Mouse (Mus musculus): Measurements from ENCODE around the gene Jazf1. TPM values are rescaled to one million over a fixed set of nuclear protein-coding genes. Genes with fewer than 3 reads are reported as not detected.
A peak's percentile ranks its signal among the peaks of the same experiment; 100 is the strongest.

The Jazf1 gene
- polyA plus RNA-seq, 1 experiment from 2014 or later, result 10.0 TPM

DNA sequence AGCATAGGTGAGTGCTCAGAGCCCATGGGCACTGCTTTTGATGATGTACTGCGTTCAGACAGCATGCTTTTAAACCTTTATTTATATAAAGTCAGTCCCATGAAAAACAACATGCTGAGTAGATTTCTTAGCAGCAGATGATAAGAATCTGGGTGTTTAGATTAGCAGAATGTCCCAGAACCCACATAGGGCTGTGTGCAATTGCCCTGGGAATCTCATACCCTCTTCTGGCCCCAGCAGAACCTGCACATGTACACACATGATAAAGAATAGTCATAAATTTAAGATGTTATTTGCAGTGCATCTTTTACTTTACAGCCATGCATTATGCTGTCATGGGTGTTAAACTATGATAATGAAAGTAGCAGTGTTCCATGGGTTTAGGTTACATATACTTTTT is 297.6 kb downstream of the Jazf1 start:
- H3K27me3 ChIP-seq (ENCODE audit: control insufficient read depth, insufficient read depth, low read length), result no peaks in the 10 kb centered on the region
- DNase-seq (ENCODE audit: low spot score) (no peak), ATAC-seq (ENCODE audit: low FRiP score) (no peak)
- peaks cover 2% of the 10 kb centered on the region; the same call in 1 of the 2 replicates for H3K36me3 ChIP-seq (ENCODE audit: control insufficient read depth, insufficient read depth, low read length)
- H3K4me1 ChIP-seq (replicated peaks; ENCODE audit: control insufficient read depth, insufficient read depth, low read length), result no peaks in the 10 kb centered on the region
- no peak overlapping the region for H3K4me3 ChIP-seq (ENCODE audit: low read depth, low read length)
- H3K9ac ChIP-seq (ENCODE audit: low read depth, low read length), result no peak overlapping the region
- H3K4me2 ChIP-seq (replicated peaks; ENCODE audit: low read depth, low read length), result no peak overlapping the region
- WGBS, result 97% methylated on average over 1 of the region's 1 CpGs
- H3K27ac ChIP-seq (ENCODE audit: low read depth, low read length), result no peak overlapping the region
- no peaks in the 10 kb centered on the region for H3K9me3 ChIP-seq (ENCODE audit: control insufficient read depth, low read length)

DNA sequence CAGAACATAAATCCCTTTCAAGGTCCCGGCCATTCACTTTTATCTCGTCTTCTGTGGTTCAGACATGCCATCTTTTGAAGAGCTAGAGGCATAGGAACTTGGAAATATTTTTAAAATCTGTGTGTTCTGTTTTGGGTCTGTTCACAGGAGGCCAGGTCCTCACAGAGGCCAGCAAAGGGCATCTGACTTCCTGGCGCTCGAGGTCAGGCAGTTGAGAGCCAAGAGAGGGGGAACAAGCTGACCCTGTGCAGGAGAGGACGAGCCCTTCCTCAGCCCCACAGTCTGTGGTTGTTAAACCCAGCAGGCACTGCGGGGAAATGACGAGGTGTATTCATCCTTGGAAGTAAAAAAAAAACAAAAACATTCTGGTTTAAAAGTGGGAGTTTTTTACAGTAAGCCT is 303.2 kb downstream of the Jazf1 start:
- no peak overlapping the region for H3K9ac ChIP-seq (ENCODE audit: low read depth, low read length)
- ATAC-seq (ENCODE audit: low FRiP score) (no peak), DNase-seq (ENCODE audit: low spot score) (no peak)
- H3K4me3 ChIP-seq (ENCODE audit: low read depth, low read length), result no peak overlapping the region
- H3K36me3 ChIP-seq (ENCODE audit: control insufficient read depth, insufficient read depth, low read length), result peaks cover 2% of the 10 kb centered on the region; the same call in 1 of the 2 replicates
- H3K4me2 ChIP-seq (replicated peaks; ENCODE audit: low read depth, low read length), result no peak overlapping the region
- WGBS, result 76% methylated on average over 7 of the region's 7 CpGs
- H3K9me3 ChIP-seq (ENCODE audit: control insufficient read depth, low read length), result no peaks in the 10 kb centered on the region
- no peaks in the 10 kb centered on the region for H3K27me3 ChIP-seq (ENCODE audit: control insufficient read depth, insufficient read depth, low read length)
- no peak overlapping the region for H3K27ac ChIP-seq (ENCODE audit: low read depth, low read length)
- no peaks in the 10 kb centered on the region for H3K4me1 ChIP-seq (replicated peaks; ENCODE audit: control insufficient read depth, insufficient read depth, low read length)

DNA sequence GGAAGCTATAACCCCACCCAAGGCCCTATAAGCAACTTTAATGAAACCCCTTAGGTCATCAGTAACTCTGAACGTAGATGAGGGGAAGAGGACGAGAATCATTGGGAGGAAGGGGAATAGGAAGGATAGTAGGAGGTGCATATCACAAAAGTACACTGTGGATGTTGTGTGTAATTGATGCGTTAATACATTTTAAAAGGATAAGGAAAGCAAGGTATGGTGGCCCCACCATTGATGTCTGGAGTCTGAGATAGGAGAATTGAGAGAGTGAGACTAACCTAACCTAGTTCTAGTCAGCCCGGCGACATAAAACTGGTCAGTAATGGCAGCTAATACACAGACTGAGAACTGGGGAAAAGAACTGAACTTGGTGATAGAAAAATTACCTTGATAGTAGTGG is 315.6 kb downstream of the Jazf1 start:
- WGBS, result 96% methylated on average over 5 of the region's 5 CpGs
- Histone ChIP-seq H3K4me1 (replicated peaks; ENCODE audit: control insufficient read depth, insufficient read depth, low read length) (no peaks in the 10 kb centered on the region), H3K27ac (ENCODE audit: low read depth, low read length) (no peak overlapping the region), H3K9me3 (ENCODE audit: control insufficient read depth, low read length) (no peaks in the 10 kb centered on the region), H3K4me2 (replicated peaks; ENCODE audit: low read depth, low read length) (no peak overlapping the region), H3K36me3 (ENCODE audit: control insufficient read depth, insufficient read depth, low read length) (peaks cover 7% of the 10 kb centered on the region; the same call in 1 of the 2 replicates), H3K27me3 (ENCODE audit: control insufficient read depth, insufficient read depth, low read length) (no peaks in the 10 kb centered on the region), H3K9ac (ENCODE audit: low read depth, low read length) (no peak overlapping the region), H3K4me3 (ENCODE audit: low read depth, low read length) (no peak overlapping the region)
- DNase-seq (ENCODE audit: low spot score), result no peak
- ATAC-seq (ENCODE audit: low FRiP score), result no peak

DNA sequence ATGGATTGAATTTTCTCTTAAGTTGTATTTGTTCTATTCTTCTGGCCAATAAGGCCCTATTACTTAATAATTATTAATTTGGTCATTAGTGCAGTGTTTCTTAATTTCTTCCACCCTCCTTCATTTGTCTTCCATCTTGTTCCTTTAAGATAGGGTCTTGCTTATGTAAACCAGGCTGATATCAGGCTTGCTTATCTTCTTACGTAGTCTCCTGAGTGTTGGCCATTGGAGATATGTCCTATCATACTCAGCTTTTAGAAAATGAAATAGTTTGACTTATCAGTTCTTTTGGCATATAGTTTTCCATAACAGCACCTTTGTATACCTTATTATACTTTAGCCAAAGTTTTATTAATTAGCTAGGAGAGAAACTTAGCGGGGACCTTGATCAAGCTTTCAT is 333.8 kb downstream of the Jazf1 start:
- no peak overlapping the region for H3K4me3 ChIP-seq (ENCODE audit: low read depth, low read length)
- H3K4me2 ChIP-seq (replicated peaks; ENCODE audit: low read depth, low read length), result no peak overlapping the region
- ATAC-seq (ENCODE audit: low FRiP score) (no peak), DNase-seq (ENCODE audit: low spot score) (no peak)
- 98% methylated on average over 2 of the region's 2 CpGs for WGBS
- 0 out of 2 replicates have a peak, but pooled peaks cover 3% of the 10 kb centered on the region for H3K36me3 ChIP-seq (ENCODE audit: control insufficient read depth, insufficient read depth, low read length)
- H3K9me3 ChIP-seq (ENCODE audit: control insufficient read depth, low read length), result no peaks in the 10 kb centered on the region
- no peaks in the 10 kb centered on the region for H3K4me1 ChIP-seq (replicated peaks; ENCODE audit: control insufficient read depth, insufficient read depth, low read length)
- no peaks in the 10 kb centered on the region for H3K27me3 ChIP-seq (ENCODE audit: control insufficient read depth, insufficient read depth, low read length)
- no peak overlapping the region for H3K9ac ChIP-seq (ENCODE audit: low read depth, low read length)
- H3K27ac ChIP-seq (ENCODE audit: low read depth, low read length), result no peak overlapping the region

DNA sequence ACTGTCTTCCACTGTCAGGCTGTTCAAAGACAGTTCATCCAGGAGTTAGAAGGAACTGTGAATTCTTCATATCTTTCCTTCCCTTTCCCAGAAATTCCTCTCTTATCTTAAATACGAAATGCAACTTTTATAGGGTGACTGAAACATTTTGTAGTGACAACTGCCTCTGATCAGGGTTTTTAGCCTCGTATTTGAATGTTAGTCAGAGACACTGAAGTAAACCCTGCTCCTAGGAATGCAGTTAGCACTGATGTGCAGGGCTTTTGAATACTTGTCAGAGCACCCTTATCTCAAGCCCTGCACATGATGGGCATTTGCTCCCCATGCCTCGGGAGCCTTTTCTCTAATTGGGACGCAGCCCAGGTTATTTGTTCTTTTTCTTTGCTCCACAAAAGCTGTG is 338.1 kb downstream of the Jazf1 start:
- WGBS, result 93% methylated on average over 4 of the region's 4 CpGs
- Histone ChIP-seq H3K27me3 (ENCODE audit: control insufficient read depth, insufficient read depth, low read length) (no peaks in the 10 kb centered on the region), H3K27ac (ENCODE audit: low read depth, low read length) (no peak overlapping the region), H3K4me1 (replicated peaks; ENCODE audit: control insufficient read depth, insufficient read depth, low read length) (no peaks in the 10 kb centered on the region), H3K4me2 (replicated peaks; ENCODE audit: low read depth, low read length) (no peak overlapping the region), H3K9ac (ENCODE audit: low read depth, low read length) (no peak overlapping the region), H3K9me3 (ENCODE audit: control insufficient read depth, low read length) (no peaks in the 10 kb centered on the region), H3K36me3 (ENCODE audit: control insufficient read depth, insufficient read depth, low read length) (no peaks in the 10 kb centered on the region), H3K4me3 (ENCODE audit: low read depth, low read length) (no peak overlapping the region)
- DNase-seq (ENCODE audit: low spot score) (no peak), ATAC-seq (ENCODE audit: low FRiP score) (no peak)

DNA sequence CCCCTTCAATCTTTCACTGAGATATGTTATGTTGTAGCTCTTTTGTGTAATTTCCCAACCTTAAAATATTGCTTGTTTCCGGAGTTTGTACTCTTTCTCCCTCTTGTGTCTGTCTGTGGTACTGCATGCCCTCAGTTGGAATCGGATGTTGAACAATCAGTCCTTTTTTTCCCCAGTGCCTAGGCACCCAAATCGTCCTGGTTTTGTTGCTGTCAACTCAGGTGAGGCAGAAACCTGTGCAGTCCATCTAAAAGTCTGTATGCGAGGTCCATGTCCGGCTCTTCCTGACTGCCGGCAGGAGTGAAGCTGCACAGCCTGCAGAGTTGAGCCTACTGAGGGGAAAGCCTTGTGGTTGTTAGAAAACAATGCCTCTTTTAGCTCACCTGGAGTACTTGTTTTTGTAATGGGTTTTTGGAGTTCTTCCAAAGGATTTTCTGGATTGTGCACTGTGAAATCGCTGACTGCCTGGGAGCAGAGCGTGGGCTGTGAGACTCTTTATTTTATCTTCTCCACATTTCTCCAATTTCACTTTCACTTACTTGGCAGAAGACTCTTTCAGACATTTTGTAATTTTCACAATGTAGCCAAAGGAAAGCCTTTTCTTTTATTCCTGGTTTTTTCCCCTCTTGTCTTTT is 343.5 kb downstream of the Jazf1 start:
- 63% methylated on average over 8 of the region's 8 CpGs for WGBS
- ATAC-seq (ENCODE audit: low FRiP score), result no peak
- no peak overlapping the region for H3K4me3 ChIP-seq (ENCODE audit: low read depth, low read length)

More for the DNA sequence above, 343.5 kb downstream of the Jazf1 start:
- no peak overlapping the region for H3K9ac ChIP-seq (ENCODE audit: low read depth, low read length)
- H3K4me1 ChIP-seq (replicated peaks; ENCODE audit: control insufficient read depth, insufficient read depth, low read length), result no peaks in the 10 kb centered on the region
- H3K9me3 ChIP-seq (ENCODE audit: control insufficient read depth, low read length), result no peaks in the 10 kb centered on the region
- no peaks in the 10 kb centered on the region for H3K36me3 ChIP-seq (ENCODE audit: control insufficient read depth, insufficient read depth, low read length)
- H3K27ac ChIP-seq (ENCODE audit: low read depth, low read length), result no peak overlapping the region
- peak; percentile 76 for DNase-seq (ENCODE audit: low spot score)
- H3K27me3 ChIP-seq (ENCODE audit: control insufficient read depth, insufficient read depth, low read length), result no peaks in the 10 kb centered on the region
- H3K4me2 ChIP-seq (replicated peaks; ENCODE audit: low read depth, low read length), result no peak overlapping the region

Other genes with a start within 250 kb of the Jazf1 start
- 4.5 and 5.5 TPM in 2 replicates for gene Creb5, start 218.6 kb upstream of the Jazf1 start, polyA plus RNA-seq (2014; fragmentation: Nextera tagmentation; extraction: Ambion mirVana)

All from hindbrain, embryonic 11.5 days (tissue).